Mouse (Mus musculus): ENCODE measurements around the gene Npy1r. TPM values are rescaled to one million over a fixed set of nuclear protein-coding genes. Genes with fewer than 3 reads are reported as not detected.

Npy1r gene
- polyA plus RNA-seq, 1 experiment from 2014 or later, result 0.19 TPM

DNA sequence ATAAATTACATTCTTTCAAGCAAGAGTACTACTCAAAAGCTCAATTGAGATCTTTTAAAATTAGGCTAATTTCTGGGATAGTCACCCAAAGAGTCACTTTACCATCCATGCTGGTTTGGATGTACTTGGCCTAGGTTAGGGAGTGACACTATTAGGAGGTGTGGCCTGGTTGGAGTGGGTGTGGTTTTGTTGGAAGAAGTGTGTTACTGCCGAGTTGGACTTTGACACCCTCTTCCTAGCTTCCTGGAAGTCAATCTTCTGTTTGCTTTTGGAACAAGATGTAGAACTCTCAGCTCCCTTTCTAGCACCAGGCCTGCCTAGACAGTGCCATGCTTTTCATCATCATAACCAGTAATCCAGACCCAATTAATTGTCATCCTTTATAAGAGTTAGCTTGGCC, 45.4 kb downstream of the Npy1r start:
- Histone ChIP-seq H3K4me1 (no peaks in the 10 kb centered on the region), H3K27me3 (ENCODE audit: low read depth, poor library complexity, severe bottlenecking) (no peaks in the 10 kb centered on the region), H3K36me3 (no peaks in the 10 kb centered on the region), H3K4me3 (no peak overlapping the region), H3K9me3 (replicated peaks) (no peaks in the 10 kb centered on the region), H3K27ac (no peak overlapping the region)
- DNase-seq (ENCODE audit: low spot score), result no peak
- 52% methylated on average over 1 of the region's 1 CpGs for WGBS

DNA sequence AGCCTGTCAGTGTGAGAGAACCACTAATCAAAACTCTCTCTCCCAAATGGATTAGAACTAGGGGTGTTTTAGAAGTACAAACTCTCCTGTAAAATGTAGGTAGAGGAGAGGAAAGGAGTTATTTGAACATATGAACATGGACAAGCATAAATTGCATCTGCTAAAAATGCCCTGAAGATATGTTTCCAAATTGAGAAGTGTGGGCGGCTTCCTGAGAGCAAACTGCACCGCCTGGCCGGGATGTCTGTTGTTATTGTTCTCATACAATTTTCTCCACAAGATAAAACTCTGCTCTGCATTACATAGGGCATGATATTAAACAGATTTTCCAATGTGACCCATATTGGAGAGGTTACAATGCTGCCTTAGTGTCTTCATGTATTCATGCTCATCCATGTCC, 48.6 kb downstream of the Npy1r start:
- DNase-seq (ENCODE audit: low spot score), result no peak
- no peaks in the 10 kb centered on the region for H3K36me3 ChIP-seq
- no peak overlapping the region for H3K27ac ChIP-seq
- no peaks in the 10 kb centered on the region for H3K9me3 ChIP-seq (replicated peaks)
- H3K4me3 ChIP-seq, result no peak overlapping the region
- H3K4me1 ChIP-seq, result no peaks in the 10 kb centered on the region
- no peaks in the 10 kb centered on the region for H3K27me3 ChIP-seq (ENCODE audit: low read depth, poor library complexity, severe bottlenecking)
- WGBS, result 93% methylated on average over 3 of the region's 3 CpGs

DNA sequence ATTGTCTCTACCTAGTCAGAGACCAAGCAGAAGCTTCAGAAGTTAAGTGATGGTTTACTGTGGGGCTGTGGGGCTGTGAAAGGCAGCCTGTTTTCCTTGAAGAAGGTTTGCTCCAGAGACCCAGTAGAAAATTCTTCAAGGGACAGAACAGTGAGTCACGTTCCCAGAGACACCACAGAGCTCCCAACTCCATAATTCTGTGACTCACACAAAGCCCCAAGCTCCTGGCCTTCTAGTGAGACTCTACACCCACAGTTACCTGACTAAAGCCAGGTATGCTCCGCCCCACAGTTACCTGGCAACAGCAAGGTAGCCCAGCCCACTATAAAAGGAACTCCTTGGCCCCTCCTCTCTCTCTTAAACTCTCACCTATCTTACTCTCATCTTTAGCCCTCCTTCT, 54.6 kb downstream of the Npy1r start:
- 79% methylated on average over 2 of the region's 2 CpGs for WGBS
- H3K27ac ChIP-seq, result no peak overlapping the region
- H3K27me3 ChIP-seq (ENCODE audit: low read depth, poor library complexity, severe bottlenecking), result no peaks in the 10 kb centered on the region
- H3K36me3 ChIP-seq, result no peaks in the 10 kb centered on the region
- DNase-seq (ENCODE audit: low spot score), result no peak
- no peaks in the 10 kb centered on the region for H3K9me3 ChIP-seq (replicated peaks)
- H3K4me1 ChIP-seq, result no peaks in the 10 kb centered on the region
- H3K4me3 ChIP-seq, result no peak overlapping the region

DNA sequence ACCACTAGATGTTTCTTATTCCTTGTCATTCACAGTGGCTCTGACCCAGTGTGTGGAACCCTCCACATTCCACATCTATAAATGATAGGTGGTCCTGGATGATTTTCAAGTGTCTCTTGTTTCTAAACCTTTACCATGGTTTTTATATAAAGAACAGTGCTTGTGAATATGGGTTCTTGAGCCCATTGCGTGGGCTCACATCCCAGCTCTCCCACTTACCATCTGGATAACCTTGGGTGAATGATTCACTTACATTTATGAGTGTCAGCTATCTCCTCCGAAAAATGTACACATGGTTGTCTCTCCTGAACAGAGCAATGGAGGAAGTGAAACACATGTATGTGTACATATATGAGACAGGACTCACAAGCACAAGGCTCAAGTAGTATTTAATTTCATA, 59.2 kb downstream of the Npy1r start:
- Histone ChIP-seq H3K4me3 (no peak overlapping the region), H3K36me3 (no peaks in the 10 kb centered on the region), H3K27ac (no peak overlapping the region), H3K27me3 (ENCODE audit: low read depth, poor library complexity, severe bottlenecking) (no peaks in the 10 kb centered on the region), H3K4me1 (no peaks in the 10 kb centered on the region), H3K9me3 (replicated peaks) (no peaks in the 10 kb centered on the region)
- WGBS, result 97% methylated on average over 2 of the region's 2 CpGs
- no peak for DNase-seq (ENCODE audit: low spot score)

Other genes starting within 250 kb of the Npy1r start
- gene Tma16, start 210.7 kb upstream of the Npy1r start, polyA plus RNA-seq (2016; fragmentation: Nextera tagmentation; extraction: Ambion mirVana), result 21.5 and 25.1 TPM in 2 replicates
- gene Tktl2, start 185.4 kb upstream of the Npy1r start, polyA plus RNA-seq (2016; fragmentation: Nextera tagmentation; extraction: Ambion mirVana), result not detected in 2 replicates
- not detected in 2 replicates for gene Npy5r, start 9.1 kb upstream of the Npy1r start, polyA plus RNA-seq (2016; fragmentation: Nextera tagmentation; extraction: Ambion mirVana)
- 3.2 and 4.4 TPM in 2 replicates for gene Naf1, start 163.0 kb downstream of the Npy1r start, polyA plus RNA-seq (2016; fragmentation: Nextera tagmentation; extraction: Ambion mirVana)

Measured in limb, embryonic 10.5 days (tissue).